Mouse (Mus musculus) left cerebral cortex, adult 11 months (tissue): Measurements from ENCODE around the gene Scn4a.

Source experiments
- DNase-seq: peaks from one replicate; pipeline ENCODE4 v3.0.0; 2022; ENCODE audit warnings: low spot score

The Scn4a gene

DNA sequence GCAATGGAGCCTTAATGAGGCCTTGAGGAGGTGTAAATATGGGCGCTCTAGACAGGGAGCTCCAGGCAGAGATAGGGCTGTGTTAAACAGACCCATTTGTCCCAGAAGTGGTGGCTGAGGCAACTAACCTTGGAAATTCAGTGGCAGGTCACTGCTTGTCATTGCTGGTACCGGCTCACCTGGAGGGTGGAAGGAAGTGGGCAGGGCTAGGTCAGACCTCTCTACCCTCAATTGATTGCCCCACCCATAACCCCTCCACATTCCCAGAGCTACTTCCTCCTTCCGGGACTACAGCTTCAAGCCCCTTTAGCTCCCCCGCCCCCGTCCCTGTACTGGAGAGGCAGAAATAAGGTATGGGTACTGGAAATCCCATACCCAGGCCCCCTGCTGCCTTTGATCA is 39.6 kb downstream of the Scn4a start:
- no peak for DNase-seq

GRCm38 (mm10) chr11:106310123-106310522 is 43.0 kb downstream of the Scn4a start:
- no peak for DNase-seq

DNA sequence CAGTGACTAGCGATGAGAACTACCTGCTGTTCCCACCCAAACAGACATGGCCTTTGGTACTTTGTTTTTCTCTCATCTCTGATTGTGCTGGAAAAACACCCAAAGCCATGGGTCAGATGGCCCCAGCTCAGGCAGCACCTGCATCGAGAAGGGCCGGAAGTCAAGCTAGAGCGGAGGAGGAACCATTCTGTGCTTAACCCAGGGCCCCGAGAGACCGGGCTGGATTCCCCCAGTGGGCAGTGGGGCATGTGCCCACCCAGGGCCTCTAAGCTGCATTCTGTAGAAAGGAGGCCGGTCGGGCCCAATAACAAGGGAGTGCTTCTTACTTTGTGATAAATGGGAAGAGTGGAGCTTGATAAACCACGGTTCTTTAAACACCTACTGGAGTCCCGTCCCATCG is 44.9 kb downstream of the Scn4a start:
- DNase-seq = no peak

- DNase-seq = no peak
Measured at GRCm38 (mm10) chr11:106307432-106307831, 45.7 kb downstream of the Scn4a start.

GRCm38 (mm10) chr11:106306758-106307157 is 46.3 kb downstream of the Scn4a start:
- no peak for DNase-seq

DNA sequence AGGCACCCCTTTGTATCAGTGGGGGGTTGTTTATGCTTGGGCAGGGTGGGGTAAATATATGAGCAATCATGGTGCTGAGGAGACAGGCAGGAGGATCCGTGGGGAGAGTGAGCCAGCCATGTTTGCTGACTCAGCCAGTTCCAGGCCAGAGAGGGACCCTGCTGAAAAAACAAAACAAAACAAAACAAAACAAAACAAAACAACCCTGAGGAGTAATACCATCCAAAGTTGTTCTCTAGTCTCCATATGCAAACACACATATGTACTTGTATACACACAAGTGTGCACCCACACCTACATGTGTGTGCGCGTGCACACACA is 47.1 kb downstream of the Scn4a start:
- DNase-seq = no peak

GRCm38 (mm10) chr11:106305348-106306064 is 47.6 kb downstream of the Scn4a start:
- no peak for DNase-seq

- DNase-seq = no peak
Measured at GRCm38 (mm10) chr11:106302634-106303033, 50.5 kb downstream of the Scn4a start.

GRCm38 (mm10) chr11:106301765-106302164 is 51.3 kb downstream of the Scn4a start, which contains the start of gene Gh:
TSS of gene Gh (minus strand) at chr11:106301865.
- no peak for DNase-seq

DNA sequence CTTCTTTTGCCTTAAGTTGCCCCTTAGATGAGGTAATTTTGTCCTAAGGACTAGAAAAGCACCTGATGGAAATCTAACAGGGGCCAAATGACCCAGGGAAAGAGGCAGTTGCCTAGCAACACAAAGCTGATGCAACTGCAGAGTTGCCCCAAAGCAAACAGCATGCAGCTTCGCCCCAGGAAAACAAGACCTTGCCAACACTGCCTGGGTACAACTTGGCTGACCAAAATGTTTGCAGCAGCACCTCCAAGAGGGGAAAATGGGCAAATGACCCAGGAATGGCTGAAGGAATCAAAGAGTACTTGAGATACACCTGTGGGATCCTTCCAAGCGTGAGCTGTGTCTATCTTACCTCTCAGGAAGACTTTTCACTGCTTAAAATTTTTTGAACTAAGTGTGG is 61.2 kb downstream of the Scn4a start:
- DNase-seq = no peak

GRCm38 (mm10) chr11:106290376-106290775 is 62.7 kb downstream of the Scn4a start:
- DNase-seq = no peak

- DNase-seq = no peak
Measured at GRCm38 (mm10) chr11:106289369-106289768, 63.7 kb downstream of the Scn4a start.

GRCm38 (mm10) chr11:106286987-106287386 is 66.1 kb downstream of the Scn4a start:
- no peak for DNase-seq

DNA sequence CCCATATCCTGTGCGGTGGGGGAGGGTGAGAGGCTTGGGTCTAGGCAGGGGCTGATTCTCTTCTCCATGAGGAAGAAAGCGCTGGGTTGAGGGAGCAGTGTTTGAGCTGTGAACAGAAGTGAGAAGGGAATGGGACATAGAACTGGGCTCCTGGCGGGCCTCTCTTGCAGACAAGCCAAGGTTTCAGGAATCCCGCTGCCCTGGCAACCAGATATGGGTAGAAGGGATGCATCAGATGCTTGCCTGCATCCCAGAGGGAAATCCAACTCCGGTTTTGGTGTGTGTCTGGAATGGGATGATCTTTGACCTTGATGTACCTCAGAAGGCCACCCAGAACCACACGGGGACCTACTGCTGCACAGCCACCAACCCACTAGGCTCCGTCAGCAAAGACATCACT is 66.9 kb downstream of the Scn4a start:
- no peak for DNase-seq

DNA sequence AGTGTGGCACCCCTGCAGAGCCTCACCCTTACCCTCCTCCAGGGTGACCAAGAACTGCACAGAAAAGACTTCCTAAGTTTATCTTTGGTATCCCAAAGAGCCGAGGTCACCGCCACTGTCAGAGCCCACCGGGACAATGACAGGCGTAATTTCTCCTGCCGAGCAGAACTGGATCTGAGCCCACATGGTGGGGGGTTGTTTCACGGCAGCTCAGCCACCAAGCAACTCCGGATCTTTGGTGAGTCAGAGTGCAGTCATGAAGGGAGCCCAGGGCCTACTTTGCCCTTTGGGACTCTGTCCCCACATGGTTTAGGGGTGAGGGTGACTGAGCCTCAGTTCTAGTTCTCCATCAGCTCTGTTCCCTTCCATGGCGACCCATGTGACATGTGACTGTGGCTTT is 69.0 kb downstream of the Scn4a start:
- DNase-seq = no peak

DNA sequence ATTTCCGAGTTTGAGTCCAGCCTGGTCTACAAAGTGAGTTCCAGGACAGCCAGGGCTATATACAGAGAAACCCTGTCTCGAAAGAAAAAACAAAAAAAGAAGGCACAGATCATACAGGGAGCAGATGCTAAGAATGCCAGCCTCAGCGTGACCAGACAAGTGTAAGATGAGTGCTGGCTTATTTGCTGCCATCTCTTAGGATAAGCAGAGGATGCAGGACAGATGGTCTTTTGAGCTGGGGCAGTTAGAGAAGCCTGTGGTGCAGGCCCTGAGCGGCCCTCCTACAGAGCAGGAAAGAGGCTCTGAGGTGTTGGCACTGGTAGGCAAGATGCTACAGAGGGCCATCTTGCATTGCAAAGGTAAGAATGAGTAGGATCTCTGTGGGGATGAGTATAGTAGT is 69.7 kb downstream of the Scn4a start:
- DNase-seq = no peak

DNA sequence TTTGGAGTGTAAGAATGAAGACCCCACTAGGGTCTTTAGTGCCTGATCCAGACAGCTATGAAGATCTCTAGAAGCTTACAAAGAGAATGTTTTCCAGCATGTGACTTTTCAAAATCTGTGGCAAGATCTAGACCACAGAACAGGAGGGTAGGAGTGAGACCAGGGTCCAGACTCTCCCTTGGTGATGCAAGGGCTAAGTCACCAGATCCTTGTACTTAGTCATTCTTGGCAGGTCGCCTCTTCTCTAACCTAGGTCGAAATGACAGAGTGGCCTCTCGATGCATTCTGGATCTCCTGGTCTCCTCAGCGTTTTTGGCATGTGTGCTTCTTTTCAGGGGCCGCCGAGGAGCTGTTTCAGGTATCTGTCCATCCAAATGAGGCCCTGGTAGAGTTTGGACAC is 70.6 kb downstream of the Scn4a start:
- DNase-seq = no peak

DNA sequence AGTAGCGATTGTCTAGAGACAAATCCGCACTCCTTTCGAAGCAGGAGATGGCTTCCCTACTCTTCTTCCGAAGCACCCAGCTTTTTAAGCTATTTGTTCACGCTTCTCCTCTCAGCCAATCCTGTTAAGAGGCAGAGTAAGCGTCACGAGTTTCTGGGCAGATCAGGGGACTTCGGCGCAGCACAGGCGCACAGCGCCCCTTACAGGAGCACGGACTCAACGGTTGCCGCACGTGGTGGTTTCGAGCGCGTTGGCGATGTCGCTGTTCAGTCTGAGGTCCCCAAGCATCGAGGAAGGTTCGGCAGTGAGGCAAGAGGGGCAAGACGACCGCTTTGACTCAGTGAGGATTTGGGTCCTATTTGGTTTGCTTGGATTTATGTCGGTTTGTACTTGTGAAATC is 76.6 kb downstream of the Scn4a start, which contains the start of gene Tcam1:
Gene Tcam1 (plus strand): TSS at position 219 of the 400 bp plus-strand sequence.
- peak; percentile 87 for DNase-seq

- no peak for DNase-seq
Measured at GRCm38 (mm10) chr11:106274971-106275411, 78.1 kb downstream of the Scn4a start.

GRCm38 (mm10) chr11:106274374-106274773 is 78.7 kb downstream of the Scn4a start:
- no peak for DNase-seq

DNA sequence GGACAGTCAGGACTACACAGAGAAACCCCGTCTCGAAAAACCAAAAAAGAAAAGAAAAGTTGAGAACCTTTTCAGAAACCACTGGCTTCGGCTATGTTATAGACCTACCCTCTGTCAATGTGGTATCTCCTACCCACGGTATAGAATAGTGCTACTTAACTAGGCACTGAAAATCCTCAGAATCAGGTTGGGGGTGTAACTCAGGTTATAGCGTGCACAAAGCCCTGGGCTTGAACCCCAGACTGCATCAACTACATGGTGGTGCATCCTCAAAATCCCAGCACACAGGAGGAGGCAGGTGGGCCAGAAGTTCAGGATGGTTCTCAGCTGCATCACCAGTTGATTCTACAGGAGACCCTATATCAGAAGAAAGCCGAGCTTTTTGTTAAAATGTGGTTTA is 79.3 kb downstream of the Scn4a start:
- DNase-seq = no peak

DNA sequence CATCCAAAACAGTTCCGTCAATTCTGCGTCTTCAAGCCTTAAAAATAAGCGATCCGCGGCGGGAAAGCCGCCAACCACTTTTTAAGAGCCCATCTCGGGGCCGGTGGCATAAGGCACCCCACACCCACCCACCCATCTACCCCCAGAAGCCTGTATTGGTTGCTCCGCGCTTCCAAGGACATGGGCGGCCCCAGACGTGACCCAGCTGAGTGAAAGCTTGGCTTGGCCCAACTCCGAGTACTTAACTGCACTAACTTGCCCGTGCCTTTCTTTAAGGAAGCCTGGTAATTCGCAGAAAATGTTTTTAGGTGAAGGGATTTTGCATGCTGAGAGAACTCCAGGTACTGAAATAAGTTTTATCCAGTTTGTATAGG is 79.8 kb downstream of the Scn4a start:
- no peak for DNase-seq

- peak; percentile 99 for DNase-seq
Measured at GRCm38 (mm10) chr11:106272644-106273310, 80.3 kb downstream of the Scn4a start, which contains the start of gene Smarcd2. TSS of gene Smarcd2 (minus strand) at chr11:106272972.
